Mouse (Mus musculus) intestine, postnatal 0 days (tissue): ENCODE measurements around the gene Fam172a. TPM values are rescaled to one million over a fixed set of nuclear protein-coding genes. Genes with fewer than 3 reads are reported as not detected.
A peak's percentile ranks its signal among the peaks of the same experiment; 100 is the strongest.

Experiments
- ATAC-seq: fragments of 200-750 bp; cut with Nextera tagmentation; 2 replicates; pipeline ENCODE4 v1.8.0; 2017; ENCODE audit warnings: mild to moderate bottlenecking, moderate TSS enrichment, moderate library complexity
- H3K27ac ChIP-seq: fragments of 300-500 bp; sonication (generic); 2 replicates; pipeline ENCODE4 v1.5.1; 2014; ENCODE audit warnings: mild to moderate bottlenecking, low read depth, low read length, moderate library complexity
- H3K27me3 ChIP-seq: fragments of 300-500 bp; sonication (generic); replicated peaks from 2 replicates; pipeline ENCODE4 v1.6.1; 2014; ENCODE audit warnings: low read length, mixed read lengths; ENCODE audit not compliant: control insufficient read depth, insufficient read depth
- H3K36me3 ChIP-seq: fragments of 300-500 bp; sonication (generic); 2 replicates; pipeline ENCODE4 v1.6.1; 2014; ENCODE audit warnings: mild to moderate bottlenecking, moderate library complexity; ENCODE audit not compliant: control insufficient read depth, insufficient read depth
- H3K4me1 ChIP-seq: fragments of 300-500 bp; sonication (generic); replicated peaks from 2 replicates; pipeline ENCODE4 v1.6.1; 2014; ENCODE audit warnings: antibody characterized with exemption, low read length, mixed read lengths; ENCODE audit not compliant: control insufficient read depth, insufficient read depth
- H3K4me2 ChIP-seq: fragments of 300-500 bp; sonication (generic); replicated peaks from 2 replicates; pipeline ENCODE4 v1.6.1; 2014; ENCODE audit warnings: low read depth, mild to moderate bottlenecking, moderate library complexity
- H3K4me3 ChIP-seq: fragments of 300-500 bp; sonication (generic); 2 replicates; pipeline ENCODE4 v1.5.1; 2014; ENCODE audit warnings: low read depth, low read length
- H3K9ac ChIP-seq: fragments of 300-500 bp; sonication (generic); 2 replicates; pipeline ENCODE4 v1.6.1; 2014; ENCODE audit warnings: mild to moderate bottlenecking, low read depth, low read length
- H3K9me3 ChIP-seq: fragments of 300-500 bp; sonication (generic); 2 replicates; pipeline ENCODE4 v1.6.1; 2016; ENCODE audit warnings: mixed run types; ENCODE audit not compliant: control insufficient read depth
- CTCF ChIP-seq: sonication (generic); IDR thresholded peaks from 2 replicates; pipeline ENCODE4 v1.5.1; 2016; ENCODE audit warnings: low read depth, mild to moderate bottlenecking, control low read depth, antibody characterized with exemption, moderate library complexity
- whole genome bisulfite sequencing: fragments of 180-500 bp; shearing (Covaris S2); extraction: QIAGEN DNeasy Blood & Tissue Kit; methylation state at CpG from one replicate; pipeline ENCODE4 v1.1.7; 2014; 5-methylcytosine and 5-hydroxymethylcytosine counted together
- polyA plus RNA-seq: library from polyadenylated mRNA; unstranded; fragments of >200 nt; fragmentation: Nextera tagmentation; extraction: Ambion mirVana; gene quantifications from 2 replicates; pipeline ENCODE4 v1.2.1, GENCODE M21; 2015

Fam172a gene
- polyA plus RNA-seq, 1 experiment from 2014 or later: 18.1 TPM

DNA sequence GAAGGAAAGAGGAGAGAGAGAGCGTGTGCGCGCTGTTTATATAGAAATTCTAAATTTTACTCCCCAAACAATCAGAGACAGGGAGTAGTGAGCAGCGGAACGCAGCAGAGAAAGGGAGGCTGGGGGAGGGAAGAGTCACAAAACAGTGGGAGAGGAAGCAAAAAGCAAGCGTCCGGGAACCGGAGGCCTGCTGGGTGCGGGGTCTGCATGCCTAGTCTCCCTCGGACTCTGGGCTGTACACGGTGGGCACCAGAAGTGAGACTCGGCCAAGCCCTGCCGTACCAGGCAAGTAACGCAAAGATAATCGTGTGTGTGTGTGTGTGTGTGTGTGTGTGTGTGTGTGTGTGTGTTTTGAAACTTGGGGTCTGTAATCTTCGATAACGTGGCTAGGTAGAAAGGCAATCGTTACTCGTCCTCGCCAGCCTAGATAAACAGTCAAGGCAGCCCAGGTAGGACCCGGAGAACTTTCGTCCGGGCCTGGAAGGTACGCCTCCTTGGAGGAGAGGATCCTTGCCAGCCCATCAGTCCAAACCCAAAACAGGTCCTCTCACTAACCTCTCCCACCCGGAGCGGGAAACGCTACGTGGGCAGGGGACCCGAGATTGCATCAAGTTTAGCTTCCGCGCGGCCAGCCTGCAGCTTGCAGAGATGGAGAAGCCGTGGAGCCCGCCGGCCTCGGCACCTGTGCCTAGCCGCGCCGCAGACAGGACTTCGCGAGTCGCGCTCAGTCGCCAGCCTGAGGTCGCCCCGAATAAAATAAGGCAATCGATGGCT is 500.9 kb downstream of the Fam172a start:
- no peak overlapping the region for H3K27ac ChIP-seq
- no peaks in the 10 kb centered on the region for H3K9me3 ChIP-seq
- peak overlapping the region; percentile 42 for H3K4me3 ChIP-seq
- no peak overlapping the region for H3K9ac ChIP-seq
- no peaks in the 10 kb centered on the region for H3K36me3 ChIP-seq
- ATAC-seq: no peak
- no peaks in the 10 kb centered on the region for H3K4me1 ChIP-seq
- no peak for TF ChIP-seq CTCF
- H3K27me3 ChIP-seq: peaks cover 69% of the 10 kb centered on the region
- H3K4me2 ChIP-seq: peak overlapping the region; percentile 86
- WGBS: under 1% methylated on average over 47 of the region's 47 CpGs

DNA sequence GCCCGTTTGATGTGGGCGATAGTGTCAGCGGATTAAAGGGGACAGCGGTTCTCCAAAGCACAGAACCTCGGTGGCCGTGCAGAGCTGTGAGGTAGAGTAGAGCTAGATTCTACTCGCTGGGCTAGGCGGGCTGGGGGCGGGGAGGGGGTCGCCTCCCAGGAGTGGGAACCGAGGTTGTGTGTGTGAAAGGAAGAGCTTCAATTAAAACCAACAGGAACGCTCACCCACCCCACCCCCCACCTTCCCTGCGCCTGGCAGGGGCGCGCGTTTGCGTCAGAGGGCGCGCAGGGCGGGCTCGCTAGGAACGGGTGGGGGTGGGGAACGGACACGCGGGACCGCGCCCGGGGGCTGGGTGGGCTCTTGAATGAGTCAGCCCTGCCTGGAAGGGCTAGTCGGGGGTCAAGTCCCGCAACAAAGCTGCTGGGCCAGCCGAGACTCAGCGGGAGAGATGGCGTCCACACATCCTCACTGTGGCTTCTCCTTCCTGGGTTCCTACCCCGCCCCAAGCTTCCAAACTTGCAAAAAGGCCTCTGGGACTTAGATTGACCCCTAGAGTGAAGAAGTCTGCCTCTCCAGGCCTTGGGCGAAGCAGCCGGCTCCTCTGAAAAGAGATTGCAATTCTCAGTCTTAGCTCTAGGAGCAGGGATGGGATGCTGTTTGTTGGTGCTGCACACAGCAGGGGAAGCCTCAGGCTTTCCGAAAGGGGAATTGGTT is 501.7 kb downstream of the Fam172a start:
- H3K4me1 ChIP-seq: no peaks in the 10 kb centered on the region
- peak overlapping the region; percentile 42 for H3K4me3 ChIP-seq
- H3K9ac ChIP-seq: peak overlapping the region; percentile 23; the same call in 1 of the 2 replicates
- peak overlapping the region; percentile 21 for H3K27ac ChIP-seq
- H3K27me3 ChIP-seq: peaks cover 69% of the 10 kb centered on the region
- TF ChIP-seq CTCF: peak; percentile 58
- H3K36me3 ChIP-seq: no peaks in the 10 kb centered on the region
- H3K4me2 ChIP-seq: peak overlapping the region; percentile 86
- ATAC-seq: no peak
- WGBS: 2% methylated on average over 37 of the region's 37 CpGs
- H3K9me3 ChIP-seq: no peaks in the 10 kb centered on the region

GRCm38 (mm10) chr13:78205426-78205825 is 503.6 kb downstream of the Fam172a start:
- Histone ChIP-seq H3K27ac (no peak overlapping the region), H3K36me3 (no peaks in the 10 kb centered on the region), H3K4me3 (no peak overlapping the region), H3K4me1 (no peaks in the 10 kb centered on the region), H3K9ac (no peak overlapping the region), H3K4me2 (no peak overlapping the region), H3K27me3 (peaks cover 74% of the 10 kb centered on the region), H3K9me3 (no peaks in the 10 kb centered on the region)
- TF ChIP-seq CTCF: no peak
- ATAC-seq: no peak

DNA sequence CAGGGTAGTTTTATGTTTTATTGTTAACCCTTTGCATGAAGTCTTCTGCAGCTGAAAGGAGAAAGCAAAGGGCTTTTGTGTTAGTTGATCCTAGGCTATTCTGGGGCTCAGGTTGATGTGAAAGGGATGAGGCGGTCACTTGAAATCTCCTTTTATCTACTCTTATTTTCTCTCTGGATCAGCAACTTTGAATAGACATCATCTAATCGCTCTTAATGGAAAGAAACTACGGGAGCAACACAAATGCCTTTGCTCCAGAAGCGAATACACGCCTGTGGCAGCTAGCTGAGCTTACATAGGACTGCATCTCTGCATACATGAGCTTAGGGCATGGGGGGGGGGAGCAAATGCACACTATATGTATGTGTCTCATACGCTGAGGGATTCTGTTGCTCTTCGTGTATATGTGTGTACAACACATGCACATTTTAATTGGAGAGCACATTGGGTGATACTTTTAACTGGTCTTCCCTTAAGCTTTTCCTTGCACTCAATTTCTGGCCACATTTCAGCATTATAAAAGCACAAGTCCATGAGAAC is 505.1 kb downstream of the Fam172a start:
- H3K4me1 ChIP-seq: no peaks in the 10 kb centered on the region
- H3K4me2 ChIP-seq: no peak overlapping the region
- peaks cover 76% of the 10 kb centered on the region for H3K27me3 ChIP-seq
- ATAC-seq: no peak
- H3K4me3 ChIP-seq: no peak overlapping the region
- H3K9ac ChIP-seq: no peak overlapping the region
- WGBS: 49% methylated on average over 7 of the region's 7 CpGs
- no peaks in the 10 kb centered on the region for H3K9me3 ChIP-seq
- H3K27ac ChIP-seq: no peak overlapping the region
- H3K36me3 ChIP-seq: no peaks in the 10 kb centered on the region
- no peak for TF ChIP-seq CTCF

GRCm38 (mm10) chr13:78207796-78208645 is 506.2 kb downstream of the Fam172a start:
- no peak overlapping the region for H3K4me2 ChIP-seq
- H3K27me3 ChIP-seq: peaks cover 71% of the 10 kb centered on the region
- no peak overlapping the region for H3K27ac ChIP-seq
- TF ChIP-seq CTCF: no peak
- no peak for ATAC-seq
- H3K9me3 ChIP-seq: no peaks in the 10 kb centered on the region
- H3K4me1 ChIP-seq: no peaks in the 10 kb centered on the region
- no peak overlapping the region for H3K4me3 ChIP-seq
- no peaks in the 10 kb centered on the region for H3K36me3 ChIP-seq
- WGBS: 33% methylated on average over 12 of the region's 12 CpGs
- no peak overlapping the region for H3K9ac ChIP-seq
